Mouse (Mus musculus) liver, embryonic 14.5 days (tissue): Measurements from ENCODE around the gene Acer3. TPM values are rescaled to one million over a fixed set of nuclear protein-coding genes. Genes with fewer than 3 reads are reported as not detected.

Experiments
- ATAC-seq: fragments of 200-750 bp; cut with Nextera tagmentation; 2 replicates; pipeline ENCODE4 v1.8.0; 2017; ENCODE audit warnings: moderate number of reproducible peaks, mild to moderate bottlenecking, moderate library complexity; ENCODE audit not compliant: insufficient read depth
- DNase-seq, 3 experiments: peaks; one replicate each; pipeline ENCODE4 v3.0.0-alpha.2; 2012 to 2013; ENCODE audit warnings: low read depth in 3 of 3, low spot score in 3 of 3
- H3K27ac ChIP-seq: fragments of 300-500 bp; sonication (generic); 2 replicates; pipeline ENCODE4 v1.5.1; 2014; ENCODE audit warnings: moderate library complexity, mild to moderate bottlenecking, control low read depth, inconsistent platforms
- H3K27me3 ChIP-seq: fragments of 300-500 bp; sonication (generic); 2 replicates; pipeline ENCODE4 v1.6.1; 2014; ENCODE audit warnings: mild to moderate bottlenecking, low read length, moderate library complexity; ENCODE audit not compliant: control insufficient read depth, insufficient read depth
- H3K36me3 ChIP-seq: fragments of 300-500 bp; sonication (generic); replicated peaks from 2 replicates; pipeline ENCODE4 v1.6.1; 2014; ENCODE audit warnings: low read depth; ENCODE audit not compliant: control insufficient read depth, insufficient read depth
- H3K4me1 ChIP-seq, 2 experiments: fragments of 200-500 bp in 1 of 2; fragments of 300-500 bp in 1 of 2; sonication (generic) in 1 of 2; replicated peaks; 2 replicates each; pipeline ENCODE4 v1.6.1; 2012 to 2014; ENCODE audit warnings: antibody characterized with exemption in 1 of 2, inconsistent platforms in 1 of 2, low read length in 1 of 2; ENCODE audit not compliant: control insufficient read depth in 2 of 2, insufficient read depth in 2 of 2
- H3K4me2 ChIP-seq: fragments of 300-500 bp; sonication (generic); 2 replicates; pipeline ENCODE4 v1.6.1; 2014; ENCODE audit warnings: low read depth, mild to moderate bottlenecking, control low read depth, moderate library complexity
- H3K4me3 ChIP-seq, 2 experiments: fragments of 200-500 bp in 1 of 2; fragments of 300-500 bp in 1 of 2; sonication (generic) in 1 of 2; 2 replicates each; pipeline ENCODE4 v1.5.1; 2012 to 2014; ENCODE audit warnings: low read depth in 2 of 2, low read length in 2 of 2, mild to moderate bottlenecking in 2 of 2, control low read depth in 1 of 2, inconsistent platforms in 1 of 2, moderate library complexity in 1 of 2; ENCODE audit not compliant: insufficient read depth in 1 of 2
- H3K9ac ChIP-seq: fragments of 300-500 bp; sonication (generic); replicated peaks from 2 replicates; pipeline ENCODE4 v1.6.1; 2014; ENCODE audit warnings: mild to moderate bottlenecking, control low read depth, moderate library complexity
- H3K9me3 ChIP-seq: fragments of 300-500 bp; sonication (generic); 2 replicates; pipeline ENCODE4 v1.6.1; 2016; ENCODE audit warnings: low read length, mixed read lengths; ENCODE audit not compliant: control insufficient read depth
- CTCF ChIP-seq: IDR thresholded peaks from 2 replicates; pipeline ENCODE4 v1.5.1; 2016; ENCODE audit warnings: antibody characterized with exemption, low read depth, control low read depth
- EP300 ChIP-seq: IDR thresholded peaks from 2 replicates; pipeline ENCODE4 v1.6.1; 2016; ENCODE audit warnings: antibody characterized with exemption, low read depth
- WGBS: fragments of 180-500 bp; shearing (Covaris S2); extraction: QIAGEN DNeasy Blood & Tissue Kit; methylation state at CpG from one replicate; pipeline ENCODE4 v1.1.7; 2014; ENCODE audit not compliant: insufficient replicate concordance; 5-methylcytosine and 5-hydroxymethylcytosine counted together
- polyA plus RNA-seq, 2 experiments: library from polyadenylated mRNA; depleted of rRNA in 1 of 2; stranded (reverse) in 1 of 2; unstranded in 1 of 2; fragments of >200 nt; fragmentation: Nextera tagmentation in 1 of 2; extraction: Ambion mirVana in 1 of 2; gene quantifications; 2 replicates each; pipeline versions ENCODE4 v1.2.1 to v1.2.3; 2012 to 2014

Acer3 gene
- polyA plus RNA-seq, 2 experiments = 13.8 to 24.0 TPM

- H3K27ac ChIP-seq = no peak overlapping the region
- TF ChIP-seq EP300 (no peak), CTCF (no peak)
- peak; percentile 22; the same call in 1 of the 2 replicates for ATAC-seq
- WGBS = 56% methylated on average over 5 of the region's 5 CpGs
- H3K4me3 ChIP-seq = no peak overlapping the region
- DNase-seq = no peak
- no peak overlapping the region for H3K9ac ChIP-seq
- H3K4me2 ChIP-seq = no peak overlapping the region
- no peaks in the 10 kb centered on the region for H3K9me3 ChIP-seq
- H3K4me1 ChIP-seq = peaks cover 3 to 5% of the 10 kb centered on the region in 2 experiments; a peak in 3 of 4 replicates
- no peaks in the 10 kb centered on the region for H3K36me3 ChIP-seq
- H3K27me3 ChIP-seq = no peaks in the 10 kb centered on the region
Observed at GRCm38 (mm10) chr7:98347471-98347870, 26.5 kb upstream of the Acer3 start.

DNA sequence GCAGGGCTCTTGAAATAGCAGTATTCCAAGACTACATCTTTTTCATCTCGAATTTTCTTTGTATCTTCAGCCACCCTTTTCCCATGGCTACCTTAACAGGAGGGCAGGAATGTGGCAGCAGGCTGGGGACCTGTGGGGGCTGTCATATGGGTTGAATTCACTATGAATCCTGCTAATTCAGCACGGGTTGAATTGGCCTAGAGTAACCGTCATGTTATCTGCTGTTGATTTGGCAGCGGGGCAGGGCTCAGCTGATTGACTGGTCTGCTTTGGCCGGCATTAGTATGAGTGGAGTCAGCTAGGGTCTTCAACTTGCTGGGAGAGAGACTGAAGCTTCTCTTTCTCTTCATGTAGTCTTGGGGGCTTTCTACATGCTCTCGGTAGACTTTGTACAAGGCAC is 24.0 kb upstream of the Acer3 start:
- H3K27ac ChIP-seq = no peak overlapping the region
- DNase-seq (no peak), ATAC-seq (no peak)
- peaks cover 11 to 22% of the 10 kb centered on the region in 2 experiments for H3K4me1 ChIP-seq
- no peak overlapping the region for H3K9ac ChIP-seq
- H3K4me3 ChIP-seq = no peak overlapping the region
- 44% methylated on average over 6 of the region's 6 CpGs for WGBS
- H3K9me3 ChIP-seq = no peaks in the 10 kb centered on the region
- no peak overlapping the region for H3K4me2 ChIP-seq
- no peak for TF ChIP-seq CTCF
- TF ChIP-seq EP300 = no peak
- no peaks in the 10 kb centered on the region for H3K27me3 ChIP-seq
- no peaks in the 10 kb centered on the region for H3K36me3 ChIP-seq

DNA sequence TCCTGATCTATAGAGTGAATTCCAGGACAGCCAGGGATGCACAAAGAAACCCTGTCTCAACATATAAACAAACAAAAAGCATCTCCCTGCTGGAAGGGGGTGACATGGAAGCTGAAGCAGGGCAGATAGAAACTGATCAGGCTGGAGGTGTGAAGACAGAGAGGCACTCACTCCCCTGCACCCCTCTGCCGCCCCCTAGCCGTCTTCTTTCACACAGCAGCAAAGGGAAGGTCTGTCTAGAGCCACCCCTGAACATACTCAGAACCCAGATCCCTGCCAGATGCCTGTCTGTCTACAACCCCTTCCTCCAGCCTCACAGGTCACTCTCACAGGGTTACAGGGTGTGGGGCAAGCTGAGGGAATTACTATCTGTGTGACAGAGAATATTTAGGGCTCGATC is 23.4 kb upstream of the Acer3 start:
- peaks cover 11 to 23% of the 10 kb centered on the region in 2 experiments for H3K4me1 ChIP-seq
- ATAC-seq (no peak), DNase-seq (no peak)
- H3K27me3 ChIP-seq = no peaks in the 10 kb centered on the region
- WGBS = 22% methylated on average over 3 of the region's 3 CpGs
- TF ChIP-seq EP300 = no peak
- peak; percentile 85 for TF ChIP-seq CTCF
- H3K36me3 ChIP-seq = no peaks in the 10 kb centered on the region
- H3K4me2 ChIP-seq = no peak overlapping the region
- H3K27ac ChIP-seq = no peak overlapping the region
- H3K9me3 ChIP-seq = no peaks in the 10 kb centered on the region
- no peak overlapping the region for H3K4me3 ChIP-seq
- no peak overlapping the region for H3K9ac ChIP-seq

- Histone ChIP-seq H3K4me2 (0 out of 2 replicates have a peak overlapping the region, but pooled peaks have one; percentile 7), H3K36me3 (no peaks in the 10 kb centered on the region), H3K4me3 (no peak overlapping the region), H3K9ac (no peak overlapping the region; the same call in 1 of the 2 replicates), H3K27me3 (no peaks in the 10 kb centered on the region), H3K9me3 (no peaks in the 10 kb centered on the region), H3K4me1 (peaks cover 11 to 20% of the 10 kb centered on the region in 2 experiments), H3K27ac (no peak overlapping the region)
- DNase-seq (peak; percentile 50 to 63 (median 55)), ATAC-seq (peak; percentile 69)
- TF ChIP-seq CTCF (no peak), EP300 (peak; percentile 54)
- WGBS = 36% methylated on average over 3 of the region's 3 CpGs
Observed at GRCm38 (mm10) chr7:98342249-98342648, 21.2 kb upstream of the Acer3 start.

DNA sequence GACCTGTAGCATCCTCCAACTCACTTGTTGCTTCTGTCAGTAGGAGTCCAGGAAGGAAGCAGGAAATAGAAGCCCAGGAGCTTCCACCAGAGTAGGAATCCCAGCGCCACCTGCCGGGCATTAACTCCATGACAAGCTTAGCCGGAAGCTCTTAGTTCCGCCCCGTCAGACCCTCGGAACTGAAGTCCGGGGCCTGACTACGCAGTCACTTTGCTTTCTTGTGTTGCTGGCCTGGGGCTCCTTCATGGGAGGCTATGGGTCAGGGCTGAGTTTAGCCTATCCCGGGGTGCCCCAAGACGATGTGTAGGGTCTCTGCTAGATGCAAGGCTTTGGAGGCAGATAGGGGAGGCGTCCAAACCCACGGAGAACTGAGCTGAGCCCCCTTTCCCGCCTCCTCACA is 20.5 kb upstream of the Acer3 start:
- peak overlapping the region; percentile 2 for H3K9ac ChIP-seq
- ATAC-seq (peak; percentile 67), DNase-seq (peak; percentile 77 to 83 (median 77))

More for the DNA sequence above, 20.5 kb upstream of the Acer3 start:
- peak; percentile 96 for TF ChIP-seq CTCF
- no peak for TF ChIP-seq EP300
- H3K4me1 ChIP-seq = peaks cover 11 to 23% of the 10 kb centered on the region in 2 experiments
- H3K27me3 ChIP-seq = no peaks in the 10 kb centered on the region
- H3K9me3 ChIP-seq = no peaks in the 10 kb centered on the region
- H3K36me3 ChIP-seq = no peaks in the 10 kb centered on the region
- WGBS = 5% methylated on average over 13 of the region's 13 CpGs
- no peak overlapping the region for H3K27ac ChIP-seq
- peak overlapping the region; percentile 52 for H3K4me2 ChIP-seq
- H3K4me3 ChIP-seq = peak overlapping the region; percentile 36 to 72
